Mouse (Mus musculus) mouse trophoblast stem cell (cell line): ENCODE results near the gene Mrpl41.
"Not testable (repeated sequence)": the region's sequence is repeated elsewhere in the genome, so short reads cannot be mapped to it uniquely, and the experiment has no call there.

Experiments used
- in situ Hi-C, 2 experiments: fragments of 300-500 bp; cut with MseI, MboI; formaldehyde crosslinking; loops; 2 replicates in 1 of 2; 3 replicates in 1 of 2; pipeline ENCODE4 v1.15.1; 2025

Mrpl41 gene

GRCm38 (mm10) chr2:24974906-24975703 is at the start of gene Mrpl41:
Gene Mrpl41, minus strand, starts transcription at chr2:24975098.
- in situ Hi-C loops: no loop called here

- in situ Hi-C loops: no loop called here
Observed at GRCm38 (mm10) chr2:25022678-25023077, 47.8 kb upstream of the Mrpl41 start.

- in situ Hi-C loops: no loop called here
Observed at GRCm38 (mm10) chr2:25008250-25008649, 33.4 kb upstream of the Mrpl41 start.

GRCm38 (mm10) chr2:25006767-25007166 is 31.9 kb upstream of the Mrpl41 start:
- in situ Hi-C loops: no loop called here

- in situ Hi-C loops: loop anchor here in 1 of 2 experiments (5.0 kb wide), 1 partner anchor 42 kb away; the partner anchor contains the start of gene Dph7
Observed at GRCm38 (mm10) chr2:25003946-25004786, 29.3 kb upstream of the Mrpl41 start.

- in situ Hi-C loops: loop anchor here in 1 of 2 experiments (5.0 kb wide), 1 partner anchor 38 kb away; the partner anchor contains the start of gene Dph7
Observed at GRCm38 (mm10) chr2:25000544-25001235, 25.8 kb upstream of the Mrpl41 start.

GRCm38 (mm10) chr2:24996471-24996870 is 21.6 kb upstream of the Mrpl41 start:
- in situ Hi-C loops: no loop called here

- in situ Hi-C loops: no loop called here
Observed at GRCm38 (mm10) chr2:24995332-24995731, 20.4 kb upstream of the Mrpl41 start.

- in situ Hi-C loops: no loop called here
Observed at GRCm38 (mm10) chr2:24987762-24988161, 12.9 kb upstream of the Mrpl41 start.

- in situ Hi-C loops: no loop called here
Observed at GRCm38 (mm10) chr2:24976960-24977359, 2.1 kb upstream of the Mrpl41 start.

GRCm38 (mm10) chr2:24975704-24976297 is 903 bp upstream of the Mrpl41 start, which contains the start of gene Pnpla7:
Gene Pnpla7, plus strand, starts transcription at chr2:24976033.
- in situ Hi-C loops: no loop called here

GRCm38 (mm10) chr2:24974452-24974851 is 446 bp downstream of the Mrpl41 start:
- in situ Hi-C loops: not testable (repeated sequence)

- in situ Hi-C loops: no loop called here
Observed at GRCm38 (mm10) chr2:24970386-24970785, 4.5 kb downstream of the Mrpl41 start.

GRCm38 (mm10) chr2:24962304-24963000 is 12.4 kb downstream of the Mrpl41 start, which contains the start of gene Dph7:
Gene Dph7, plus strand, starts transcription at chr2:24962400.
- in situ Hi-C loops: loop anchor here in 1 of 2 experiments (5.0 kb wide), 1 partner anchor 40 kb away; no protein-coding TSS in a partner anchor

GRCm38 (mm10) chr2:24960910-24961309 is 14.0 kb downstream of the Mrpl41 start:
- in situ Hi-C loops: loop anchor here in 1 of 2 experiments (5.0 kb wide), 1 partner anchor 41 kb away; no protein-coding TSS in a partner anchor

GRCm38 (mm10) chr2:24952537-24953055 is 22.3 kb downstream of the Mrpl41 start:
- in situ Hi-C loops: no loop called here

GRCm38 (mm10) chr2:24950189-24950535 is 24.7 kb downstream of the Mrpl41 start:
- in situ Hi-C loops: no loop called here

GRCm38 (mm10) chr2:24949421-24950188 is 25.3 kb downstream of the Mrpl41 start, which contains the start of gene Zmynd19:
Gene Zmynd19, plus strand, starts transcription at chr2:24949792.
- in situ Hi-C loops: no loop called here

- in situ Hi-C loops: not testable (repeated sequence)
Observed at GRCm38 (mm10) chr2:24944304-24944703, 30.6 kb downstream of the Mrpl41 start.
